Mouse (Mus musculus) retina, adult 2 months (tissue): ENCODE measurements around the gene Tmem163.

Experiments
- DNase-seq: peaks from one replicate; pipeline ENCODE4 v3.0.0-alpha.2; 2012; ENCODE audit warnings: low read depth, low spot score

Gene Tmem163

DNA sequence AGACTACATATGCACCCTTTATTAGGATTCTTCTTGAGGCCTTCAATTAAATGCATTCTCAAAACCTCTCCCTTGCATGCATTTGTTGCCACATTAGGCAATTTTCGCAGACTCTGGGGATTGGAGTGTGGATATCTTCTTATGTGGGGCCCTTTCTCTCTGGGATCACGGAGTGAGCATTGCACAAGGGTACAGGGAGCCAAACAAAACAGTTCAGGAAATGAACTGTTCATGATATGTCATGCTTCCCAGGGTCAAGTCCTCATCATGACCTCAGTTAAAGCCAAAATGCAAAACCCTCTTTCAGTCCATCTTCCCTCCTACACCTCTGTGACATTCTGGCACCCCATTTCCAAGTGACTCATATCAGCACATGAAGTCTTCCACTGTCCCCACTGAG, 27.8 kb downstream of the Tmem163 start:
- DNase-seq, result no peak

DNA sequence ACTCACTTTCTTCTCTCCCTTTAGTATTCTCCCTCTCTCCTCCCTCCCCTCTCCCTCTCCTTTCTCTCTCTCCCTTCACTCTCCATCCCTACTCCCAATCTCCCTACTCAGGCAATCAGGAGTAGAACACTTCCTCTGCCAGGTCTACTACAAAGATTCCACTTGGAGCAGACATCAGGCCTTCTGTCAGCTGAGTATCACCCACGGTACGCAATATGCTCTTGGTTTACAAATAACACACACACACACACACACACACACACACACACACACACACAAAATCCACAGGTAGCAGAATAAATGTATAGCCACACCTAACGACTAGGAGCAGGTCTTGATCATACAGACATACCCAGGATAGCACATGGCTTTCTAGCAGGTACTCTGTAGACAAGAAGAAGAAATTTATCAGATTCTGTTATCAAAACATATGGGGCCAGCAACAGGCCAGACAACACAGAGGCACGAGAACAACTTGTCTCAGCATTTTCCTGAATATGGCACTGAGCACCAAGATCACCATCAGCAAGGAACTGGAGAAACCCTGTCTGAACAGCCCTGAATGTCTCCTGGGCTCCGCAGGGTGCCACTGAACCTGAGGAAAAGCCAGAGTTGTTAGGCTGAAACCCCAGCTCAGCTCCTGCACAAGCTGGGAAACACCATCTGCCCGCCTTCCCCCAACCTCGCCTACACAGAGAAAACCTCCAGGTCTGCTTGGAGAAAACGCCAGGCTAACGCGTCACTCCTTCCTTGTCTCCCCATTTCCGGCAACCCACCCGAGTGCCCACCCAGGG, 36.2 kb downstream of the Tmem163 start:
- DNase-seq, result no peak

DNA sequence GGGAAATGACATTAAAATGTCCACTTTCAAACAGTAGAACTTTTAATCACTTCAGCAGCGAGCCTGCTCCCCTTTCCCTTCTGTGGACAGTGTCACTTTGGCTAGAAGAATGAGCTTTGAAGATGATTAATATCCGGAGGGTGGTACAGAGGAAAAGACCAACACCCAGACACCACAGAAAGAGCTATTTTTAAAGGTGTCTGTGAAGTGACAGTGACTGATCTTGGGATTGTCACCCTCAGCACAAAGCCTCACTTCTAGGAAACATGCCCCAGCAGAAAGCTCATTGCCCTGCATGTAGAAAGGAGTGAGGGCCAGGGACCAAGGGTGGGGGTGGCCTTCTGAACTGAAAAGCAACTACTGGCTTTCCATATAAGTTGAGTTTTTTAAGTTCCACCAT, 41.4 kb downstream of the Tmem163 start:
- no peak for DNase-seq

DNA sequence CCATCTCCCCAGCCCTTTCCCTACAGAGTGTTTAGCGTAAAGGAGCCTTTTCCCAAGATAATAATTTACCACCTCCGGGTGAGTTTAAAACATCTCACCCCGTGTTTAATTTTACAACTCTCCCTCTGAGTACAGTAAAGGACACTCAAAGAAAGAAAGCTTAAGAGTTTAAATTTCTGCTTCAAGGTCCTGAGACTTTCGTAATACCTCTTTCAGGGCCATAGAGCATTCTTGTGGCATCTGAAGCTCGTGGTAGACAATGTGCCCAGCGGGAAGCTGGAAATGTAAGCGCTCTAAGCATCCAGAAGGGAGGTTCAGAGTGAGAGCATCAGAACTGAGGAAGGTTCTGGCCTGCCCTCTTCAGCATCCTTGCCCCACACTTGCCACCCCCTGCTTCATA, 52.2 kb downstream of the Tmem163 start:
- no peak for DNase-seq

DNA sequence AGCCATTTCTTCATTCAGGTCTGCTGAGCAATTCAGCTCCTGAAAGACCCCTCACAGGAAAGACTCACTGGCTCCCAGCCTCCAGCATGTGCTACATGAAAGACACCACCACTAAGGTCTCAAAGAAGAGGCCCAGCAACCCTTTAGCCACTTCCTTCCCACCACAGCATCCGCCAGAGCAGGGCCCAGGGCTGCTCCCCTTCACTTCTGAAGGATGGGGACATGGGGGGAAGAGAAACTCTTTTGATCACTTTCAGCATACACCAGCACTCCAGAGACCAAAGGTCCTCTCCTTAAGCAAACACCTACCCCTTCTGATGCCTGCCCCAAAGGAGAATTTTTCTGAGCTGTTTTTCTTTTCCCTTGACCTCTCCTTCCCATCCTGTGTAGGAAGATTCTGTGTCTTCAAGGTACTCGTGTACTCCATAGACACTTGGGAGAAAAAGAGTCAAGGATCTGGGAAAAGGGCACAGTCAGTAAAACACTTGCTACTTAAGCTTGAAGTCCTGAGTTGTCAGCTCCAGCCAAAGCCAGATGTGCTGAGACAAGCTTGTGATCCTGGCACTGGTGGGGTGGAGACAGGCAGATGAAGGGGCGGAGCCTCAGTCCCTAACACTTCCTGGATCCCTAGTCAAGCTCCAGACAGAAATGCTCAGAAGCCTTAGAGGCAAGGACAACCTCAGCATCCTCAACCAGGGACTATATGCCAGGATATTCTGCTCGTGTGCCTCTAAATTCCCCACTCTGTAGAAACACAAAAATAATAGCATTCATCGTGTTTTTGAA, 53.6 kb downstream of the Tmem163 start:
- no peak for DNase-seq

DNA sequence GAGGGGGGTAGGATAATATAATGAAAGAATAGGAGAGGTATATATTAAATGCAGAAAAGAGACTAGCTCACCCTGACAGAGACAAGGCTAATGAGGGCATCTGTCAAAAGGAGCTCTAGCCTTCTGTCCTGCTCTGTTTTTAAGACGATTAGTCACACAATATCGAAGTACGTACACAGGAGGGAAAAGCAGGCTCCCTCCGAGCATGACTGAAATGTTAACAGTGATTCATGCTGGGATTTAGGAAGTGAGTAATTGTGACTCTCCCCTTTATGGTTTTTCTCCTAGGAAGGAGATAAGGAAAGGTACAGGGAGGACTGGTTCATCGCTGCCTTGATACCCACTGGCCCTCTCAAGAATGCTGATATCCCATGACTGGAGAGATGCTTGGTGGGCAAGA, 57.0 kb downstream of the Tmem163 start:
- no peak for DNase-seq

DNA sequence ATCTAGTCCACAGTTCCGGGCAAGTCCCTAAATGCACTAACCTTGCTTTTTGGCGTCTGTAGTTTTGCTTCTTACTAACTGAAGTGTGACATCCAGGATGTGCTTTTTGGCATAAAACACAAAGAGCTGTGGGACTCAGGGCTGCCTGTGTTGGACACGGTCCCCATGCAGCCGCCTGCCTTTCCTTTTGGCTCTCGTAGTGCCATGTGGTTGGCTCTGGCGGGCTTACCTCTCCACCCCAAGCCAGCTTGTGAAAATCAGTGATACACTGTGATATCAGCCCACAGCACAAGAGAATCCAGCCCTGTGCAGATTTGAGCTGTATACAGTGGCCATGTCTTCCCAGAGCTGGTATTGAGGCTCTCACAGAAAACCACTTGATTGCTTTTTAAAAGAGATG, 60.3 kb downstream of the Tmem163 start:
- no peak for DNase-seq

DNA sequence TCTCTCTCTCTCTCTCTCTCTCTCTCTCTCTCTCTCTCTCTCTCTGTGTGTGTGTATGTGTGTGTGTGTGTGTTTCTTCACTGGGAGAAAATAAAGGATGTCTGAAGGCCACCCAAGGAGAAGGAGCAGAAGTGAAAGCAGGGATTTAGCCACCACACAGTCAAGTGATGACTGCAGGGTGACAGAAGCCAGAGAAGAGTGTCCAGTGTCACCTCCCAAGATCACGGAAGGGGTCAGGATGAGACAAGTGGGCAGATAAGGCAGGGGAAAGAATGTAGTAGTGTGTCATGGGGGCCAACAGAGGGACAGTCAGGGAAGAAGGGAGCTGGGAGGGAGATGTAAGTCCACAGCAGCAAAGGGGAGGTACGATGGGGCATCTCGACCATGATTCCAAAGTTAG, 69.0 kb downstream of the Tmem163 start:
- no peak for DNase-seq

DNA sequence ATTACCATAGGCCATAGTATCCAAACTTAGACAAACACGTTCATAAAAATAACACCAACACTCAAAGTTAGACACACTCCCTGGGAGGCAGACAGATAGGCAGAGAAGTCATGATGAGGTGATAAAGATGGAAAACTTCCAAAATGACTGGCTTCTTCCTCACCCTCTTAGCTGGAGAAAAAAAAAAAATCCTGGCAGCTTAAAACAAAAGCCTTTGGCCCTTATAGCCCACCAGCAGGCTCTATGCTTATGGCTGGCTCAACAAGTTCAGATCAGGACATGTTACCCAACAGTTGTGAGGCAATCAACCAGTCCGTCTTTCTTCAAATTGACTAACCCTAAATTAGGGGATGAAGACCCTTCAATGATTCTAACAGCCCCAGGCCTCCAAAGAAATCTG, 69.5 kb downstream of the Tmem163 start:
- no peak for DNase-seq

DNA sequence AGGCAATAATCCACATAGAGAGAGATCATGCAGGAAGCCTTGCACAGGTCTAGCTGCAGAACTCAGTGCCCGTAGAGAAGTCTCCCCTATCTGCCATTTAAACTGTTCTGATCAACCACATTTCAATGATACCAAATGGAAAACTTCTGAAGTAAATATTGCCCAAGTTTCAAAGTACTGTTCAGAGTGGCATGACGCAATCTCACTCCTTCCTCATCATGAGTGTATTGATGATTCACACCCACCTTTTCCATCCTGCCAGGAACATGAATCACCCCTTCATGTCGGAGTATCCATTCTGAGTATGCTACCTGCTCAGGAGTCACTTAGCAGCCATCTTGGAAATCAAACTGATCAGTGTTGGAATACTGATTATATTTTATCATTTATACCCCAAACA, 71.0 kb downstream of the Tmem163 start:
- DNase-seq, result no peak

DNA sequence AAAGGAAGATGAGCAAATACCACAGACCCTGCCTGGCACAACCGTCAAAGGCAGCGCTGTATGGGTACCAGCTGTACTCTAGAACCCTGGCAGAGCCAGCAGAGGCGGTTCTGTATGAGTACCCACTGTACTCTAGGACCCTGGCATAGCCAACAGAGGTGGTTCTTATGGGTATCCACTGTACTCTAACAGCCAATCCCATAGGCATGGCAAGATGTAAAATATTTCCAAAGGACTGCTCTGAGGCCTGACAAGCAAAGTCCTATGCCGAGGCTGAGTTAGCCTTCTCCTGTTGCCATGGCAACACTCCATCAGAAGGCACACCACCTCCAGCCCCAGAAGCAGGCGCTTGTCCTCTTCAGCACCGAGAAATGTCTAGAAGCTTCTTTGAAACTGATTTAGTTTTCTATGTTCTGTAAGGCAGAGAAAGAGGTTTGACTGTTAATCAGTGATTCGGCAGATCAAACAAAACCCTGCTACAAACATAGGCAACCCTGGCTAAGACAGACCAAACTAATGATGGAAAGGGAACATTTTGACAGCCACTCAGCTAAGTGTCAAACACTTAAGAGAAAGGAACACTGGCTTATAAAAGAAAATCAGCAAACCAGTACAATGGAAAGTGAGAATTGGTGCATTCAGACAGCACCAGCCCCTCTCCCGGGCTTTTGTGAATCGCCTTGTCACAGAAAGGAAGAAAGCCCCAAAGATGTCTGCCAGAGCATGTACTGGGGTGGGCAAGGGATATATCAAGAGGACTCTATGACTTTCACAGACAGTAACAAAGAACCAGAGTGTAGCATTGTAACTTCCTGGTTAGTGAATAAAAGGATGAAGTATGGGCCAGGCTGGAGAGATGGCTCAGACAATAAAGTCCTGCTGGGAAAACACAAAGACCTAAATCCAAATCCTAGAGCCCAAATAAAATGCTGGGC, 75.4 kb downstream of the Tmem163 start:
- no peak for DNase-seq

DNA sequence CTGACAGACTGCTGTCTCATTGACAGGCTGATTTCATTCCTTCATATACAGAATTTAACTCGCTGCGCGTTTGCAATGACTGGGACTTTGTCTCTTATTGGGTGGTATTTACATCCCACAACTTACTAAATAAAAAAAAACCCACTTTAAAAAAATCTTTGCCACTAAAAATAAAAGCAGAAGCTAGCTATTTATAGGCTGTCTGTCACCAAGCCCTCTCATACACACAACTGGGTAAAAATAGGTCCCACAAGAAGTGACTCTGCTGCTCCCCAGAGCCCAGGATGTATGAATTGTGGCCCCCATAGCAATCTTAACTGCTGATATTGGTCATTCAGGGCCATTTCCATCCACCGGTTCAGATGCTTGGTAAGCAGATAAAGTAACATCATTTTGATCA, 83.2 kb downstream of the Tmem163 start:
- DNase-seq, result no peak

DNA sequence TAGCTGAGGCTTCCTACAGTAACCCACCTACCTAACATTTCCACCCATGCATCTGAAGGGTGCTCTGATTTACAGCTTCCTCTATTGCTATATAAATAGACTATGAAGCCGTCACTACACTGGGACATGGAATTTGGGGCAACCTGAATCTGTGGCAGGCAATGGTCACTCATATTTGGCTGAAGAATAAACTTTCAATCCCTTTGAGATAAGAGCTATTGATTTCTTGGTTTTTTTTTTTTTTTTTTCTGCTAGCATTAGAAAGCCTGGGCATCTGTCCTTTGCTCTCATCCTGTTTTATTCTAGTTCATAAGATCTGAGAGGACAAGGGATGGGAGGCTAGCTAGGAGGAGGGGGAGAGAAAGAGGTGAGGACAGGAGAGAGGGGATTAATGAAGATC, 83.6 kb downstream of the Tmem163 start:
- DNase-seq, result no peak

DNA sequence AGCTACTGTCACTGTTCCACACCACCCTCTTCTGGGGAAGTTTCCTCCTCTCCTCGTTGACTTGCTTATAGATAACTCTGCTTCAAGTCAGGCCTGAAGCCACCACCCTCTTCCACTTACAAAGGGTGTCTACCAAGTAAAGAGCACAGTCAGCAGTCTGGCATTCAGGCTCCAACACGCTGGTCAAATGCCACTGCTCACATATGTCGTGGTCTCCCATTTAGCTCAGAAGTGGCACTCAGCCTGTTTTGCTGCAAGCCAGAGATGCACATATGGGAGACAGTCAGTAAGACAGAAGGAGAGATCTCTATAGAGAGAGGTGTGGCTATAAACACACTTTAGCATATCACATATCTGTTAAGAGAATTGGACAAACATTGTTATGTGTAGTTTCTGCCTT, 89.8 kb downstream of the Tmem163 start:
- DNase-seq, result no peak

DNA sequence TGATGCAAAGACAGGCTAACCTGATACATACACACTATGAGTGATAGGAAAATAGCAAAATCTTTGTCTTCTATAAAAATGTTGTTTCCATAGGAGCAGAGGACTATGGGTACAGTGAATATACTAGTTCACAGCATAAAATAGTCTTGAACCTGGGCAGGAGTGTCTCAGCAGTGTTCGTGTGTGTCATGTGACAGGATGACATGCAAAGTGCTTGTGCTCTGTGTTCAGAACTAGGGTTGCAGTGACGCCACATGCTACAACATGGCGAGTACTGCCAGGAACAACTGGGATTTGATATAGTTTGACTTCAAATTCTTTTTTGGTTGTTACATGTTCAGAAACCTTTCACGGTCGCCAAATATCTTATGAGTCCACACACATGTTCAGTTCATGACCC, 92.3 kb downstream of the Tmem163 start:
- no peak for DNase-seq

DNA sequence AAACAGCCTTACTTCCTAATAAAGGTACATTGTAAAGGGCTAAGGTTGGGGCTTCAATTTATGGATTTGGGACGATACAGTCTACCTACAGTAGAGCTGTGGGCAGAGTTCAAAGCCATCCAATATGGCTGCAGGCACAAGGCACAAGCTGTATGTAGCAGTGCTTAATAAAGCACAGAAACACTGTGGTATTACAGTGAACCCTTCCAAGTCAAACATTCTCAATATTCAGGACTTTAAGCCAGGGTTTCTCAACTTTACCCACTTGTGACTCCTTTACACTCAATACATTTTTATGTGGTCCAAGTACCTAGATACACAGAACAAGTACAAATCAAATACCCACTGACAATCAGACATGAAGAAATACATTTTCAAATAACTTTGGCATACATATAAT, 93.2 kb downstream of the Tmem163 start:
- DNase-seq, result no peak

DNA sequence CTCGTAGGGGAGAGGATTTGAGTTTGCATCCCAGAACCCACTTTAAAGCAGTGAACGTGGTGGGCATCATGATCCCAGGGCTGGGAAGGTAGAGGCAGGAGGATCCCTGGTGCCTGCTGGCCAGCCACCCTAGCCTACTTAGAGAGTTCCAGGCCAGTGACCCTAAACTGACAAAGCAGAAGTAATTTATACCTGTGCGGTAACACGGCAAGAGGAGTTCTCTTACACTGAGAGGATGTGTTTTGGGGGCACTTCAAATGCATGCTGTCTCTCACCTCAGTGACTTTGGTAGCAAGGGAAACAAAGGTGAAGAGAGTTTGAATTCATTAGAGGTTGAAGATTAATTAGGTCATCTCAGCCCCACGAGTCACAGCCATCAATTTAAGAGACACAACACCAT, 101.4 kb downstream of the Tmem163 start:
- DNase-seq, result no peak

DNA sequence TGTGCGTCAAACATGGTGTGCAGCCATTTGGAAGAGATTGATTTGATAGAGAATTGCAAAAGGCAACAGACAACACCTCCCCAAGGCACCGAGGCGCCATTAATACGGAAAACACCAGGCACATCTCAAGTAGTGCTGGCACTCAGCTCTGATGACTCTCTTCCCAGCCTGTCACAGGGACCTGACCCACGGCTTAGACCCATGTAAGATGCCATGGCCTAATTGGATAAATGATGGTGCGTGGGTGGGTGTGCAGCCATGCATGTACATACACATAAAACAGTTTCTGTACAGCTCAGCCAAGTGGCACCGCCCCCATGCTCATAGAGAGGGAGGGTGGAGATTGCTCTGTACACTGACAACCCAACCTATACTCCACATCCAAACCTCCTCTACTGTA, 102.3 kb downstream of the Tmem163 start:
- no peak for DNase-seq

DNA sequence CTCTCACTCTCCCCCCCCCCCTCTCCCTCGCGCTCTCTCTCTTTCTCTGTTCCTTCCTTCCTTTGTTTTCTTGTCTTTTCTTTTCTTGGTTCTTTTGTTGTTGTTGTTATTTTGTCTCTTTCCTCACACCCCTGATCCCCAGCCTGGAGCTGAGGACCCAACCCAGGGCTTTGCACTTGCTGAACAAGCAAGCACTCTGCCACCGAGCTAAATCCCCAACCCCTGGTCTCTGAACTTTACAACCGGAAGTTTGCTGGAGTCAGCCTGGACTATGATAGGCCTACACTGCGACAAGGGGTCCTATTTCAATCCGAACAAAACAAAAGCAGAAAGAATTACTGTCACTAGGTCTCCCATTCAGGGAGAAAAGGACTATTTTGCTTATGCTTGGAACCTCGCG, 102.8 kb downstream of the Tmem163 start:
- DNase-seq, result no peak

DNA sequence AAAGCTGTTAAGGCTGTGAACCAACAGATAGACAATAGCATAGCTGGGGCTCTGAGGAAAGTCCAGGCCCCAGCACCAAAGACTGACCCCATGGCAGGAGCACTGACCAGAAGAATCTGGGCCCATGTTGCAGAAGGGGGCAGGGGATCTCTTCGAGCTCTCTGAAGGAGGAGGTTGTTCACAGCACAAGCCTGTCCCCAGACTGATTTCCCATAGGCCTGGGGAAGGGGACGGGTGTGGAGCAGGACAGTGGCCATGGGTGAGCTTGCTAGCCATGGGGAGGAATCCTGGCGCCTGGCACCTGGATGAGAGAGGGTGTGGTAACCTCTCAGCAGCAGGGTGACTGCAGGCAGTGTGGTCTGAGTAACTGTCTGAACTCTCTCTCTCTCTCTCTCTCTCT, 103.2 kb downstream of the Tmem163 start:
- no peak for DNase-seq

DNA sequence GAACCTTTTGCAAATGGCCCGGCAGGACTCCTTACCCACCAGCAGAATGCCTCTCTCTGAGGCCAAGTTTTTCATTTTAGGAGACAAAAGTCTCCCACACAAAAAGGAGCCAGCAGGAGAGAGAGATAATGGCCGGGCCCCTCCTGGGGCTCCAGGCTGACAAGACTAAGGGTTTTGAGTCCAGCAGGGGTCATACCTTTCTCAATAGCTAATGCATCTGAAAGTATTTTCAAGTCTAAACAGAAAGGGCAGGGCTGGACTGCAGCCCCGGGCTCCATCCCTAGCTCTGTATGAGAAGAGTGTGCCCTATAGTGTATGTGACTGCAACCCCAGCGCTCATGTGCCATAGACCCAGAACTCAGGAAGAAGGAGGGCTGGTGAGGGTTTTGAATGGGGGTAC, 103.7 kb downstream of the Tmem163 start:
- no peak for DNase-seq

DNA sequence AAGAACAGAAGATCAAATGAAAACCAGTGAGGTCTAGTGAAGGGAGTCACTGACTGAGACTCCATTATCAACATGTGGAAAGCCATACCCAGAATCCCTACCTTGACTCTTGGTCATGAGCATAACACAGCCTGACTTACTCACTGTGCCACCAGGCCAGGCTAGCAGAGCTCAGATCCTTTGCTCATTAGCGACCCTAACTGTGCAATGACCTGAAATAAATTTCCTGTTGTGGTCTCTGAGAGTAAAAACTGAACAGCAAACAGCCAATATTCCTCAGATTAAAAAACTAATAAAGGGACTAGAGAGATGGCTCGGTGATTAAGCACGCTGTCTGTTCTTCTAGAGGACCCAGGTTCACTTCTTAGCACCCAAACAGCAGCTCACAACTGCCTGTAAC, 106.2 kb downstream of the Tmem163 start:
- DNase-seq, result no peak
